In the genomic region with DNA sequence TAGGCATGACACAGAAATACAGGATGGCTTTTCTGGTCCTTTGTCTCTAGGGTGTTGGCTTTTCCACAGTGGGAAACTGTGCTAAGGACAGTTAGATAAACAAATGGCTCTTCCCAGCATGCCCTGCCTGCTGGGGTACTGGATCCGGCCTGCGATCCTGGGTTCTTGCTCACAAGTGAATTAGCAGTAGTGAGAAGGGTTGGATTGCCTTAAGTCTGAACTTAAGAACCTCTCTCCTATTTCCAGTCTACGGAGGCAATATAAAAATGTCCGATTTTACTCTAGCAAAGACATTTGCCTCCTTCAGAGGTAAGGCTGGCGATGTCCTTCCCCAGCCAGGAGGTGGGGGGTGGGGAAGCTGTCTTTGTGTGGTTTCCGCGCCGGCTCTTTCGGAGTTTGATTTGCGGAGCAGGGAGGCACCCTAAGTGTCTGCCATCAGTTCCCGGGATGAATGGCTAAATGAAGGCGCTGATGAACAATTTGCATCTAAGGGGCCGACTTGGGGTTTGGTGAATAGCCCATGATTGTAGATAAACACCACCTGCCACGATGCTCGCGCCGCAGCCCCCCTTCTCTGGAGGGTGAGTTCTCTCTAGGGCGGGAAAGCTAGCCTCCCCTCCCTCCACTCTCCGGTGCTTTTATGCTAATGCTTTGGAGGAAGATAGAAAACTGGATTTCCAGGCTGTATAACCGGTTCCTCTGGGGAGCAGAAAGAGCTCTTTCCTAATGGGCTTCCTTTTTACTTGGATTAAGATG, we compare ENCODE assay signal across 8 mouse cellular contexts. TPM values are rescaled to one million over a fixed set of nuclear protein-coding genes. Genes with fewer than 3 reads are reported as not detected.
DNase-seq lines count a peak whose midpoint lies in the region; ATAC-seq lines count a peak whose summit lies in the region.

No protein-coding gene starts in this region.

- 4% methylated on average over 20 of the region's 20 CpGs for WGBS in heart, embryonic 12.5 days
- WGBS in hindbrain, embryonic 10.5 days = 2% methylated on average over 20 of the region's 20 CpGs
- 7% methylated on average over 20 of the region's 20 CpGs for WGBS in limb, embryonic 13.5 days
- under 1% methylated on average over 20 of the region's 20 CpGs for WGBS in midbrain, embryonic 13.5 days

- ATAC-seq in heart, embryonic 12.5 days (ENCODE audit: insufficient number of reproducible peaks, low FRiP score) = peak; percentile 87
- no peak for ATAC-seq in limb, embryonic 13.5 days (ENCODE audit: low FRiP score, low read depth)
- peak; percentile 82 for ATAC-seq in midbrain, embryonic 13.5 days
- no peak for ATAC-seq in erythroid progenitor cell, adult 5-6 weeks (replicated peaks; ENCODE audit: low FRiP score, poor library complexity, severe bottlenecking)

- peak overlapping the region; percentile 41 for H3K4me3 ChIP-seq in heart, embryonic 12.5 days
- H3K4me3 ChIP-seq in hindbrain, embryonic 10.5 days = peak overlapping the region; percentile 46
- H3K4me3 ChIP-seq in limb, embryonic 13.5 days = peak overlapping the region; percentile 30
- peak overlapping the region; percentile 23 for H3K4me3 ChIP-seq in midbrain, embryonic 13.5 days (replicated peaks)

- H3K36me3 ChIP-seq in heart, embryonic 12.5 days = no peaks in the 10 kb centered on the region
- H3K36me3 ChIP-seq in hindbrain, embryonic 10.5 days = no peaks in the 10 kb centered on the region
- H3K36me3 ChIP-seq in limb, embryonic 13.5 days = no peaks in the 10 kb centered on the region
- no peaks in the 10 kb centered on the region for H3K36me3 ChIP-seq in midbrain, embryonic 13.5 days

- intact Hi-C loops in heart, postnatal 25 days (cut with DNase I) = loop anchor here (5.0 kb wide), 1 partner anchor 34 kb away; no protein-coding TSS in a partner anchor

- no peak for DNase-seq in heart, postnatal 25 days (ENCODE audit: low spot score)
- DNase-seq in c-Kit-positive CD71-positive TER-119-positive erythroid progenitor cells, embryonic 14.5 days (ENCODE audit: low spot score) = peak; percentile 34
- DNase-seq in hindbrain, embryonic 10.5 days (ENCODE audit: low spot score) = peak; percentile 67
- DNase-seq in thymus, postnatal 10 days (ENCODE audit: low spot score in 2 of 2) = peak; percentile 3 to 14

- peaks cover 25% of the 10 kb centered on the region for H3K4me1 ChIP-seq in heart, embryonic 12.5 days (replicated peaks)
- peaks cover 34% of the 10 kb centered on the region for H3K4me1 ChIP-seq in hindbrain, embryonic 10.5 days (replicated peaks)
- H3K4me1 ChIP-seq in limb, embryonic 13.5 days = peaks cover 18% of the 10 kb centered on the region
- peaks cover 31% of the 10 kb centered on the region for H3K4me1 ChIP-seq in midbrain, embryonic 13.5 days (replicated peaks)

- H3K4me2 ChIP-seq in heart, embryonic 12.5 days = peak overlapping the region; percentile 75
- peak overlapping the region; percentile 61 for H3K4me2 ChIP-seq in limb, embryonic 13.5 days (replicated peaks)
- H3K4me2 ChIP-seq in midbrain, embryonic 13.5 days (replicated peaks) = peak overlapping the region; percentile 52

- peak overlapping the region; percentile 52 for H3K9ac ChIP-seq in heart, embryonic 12.5 days
- H3K9ac ChIP-seq in limb, embryonic 13.5 days = peak overlapping the region; percentile 60
- peak overlapping the region; percentile 55 for H3K9ac ChIP-seq in midbrain, embryonic 13.5 days (replicated peaks)

- peak overlapping the region; percentile 36 for H3K27ac ChIP-seq in heart, embryonic 12.5 days (ENCODE audit: poor library complexity, severe bottlenecking)
- peak overlapping the region; percentile 91 for H3K27ac ChIP-seq in hindbrain, embryonic 10.5 days
- H3K27ac ChIP-seq in limb, embryonic 13.5 days = no peak overlapping the region
- peak overlapping the region; percentile 75 for H3K27ac ChIP-seq in midbrain, embryonic 13.5 days

- no peaks in the 10 kb centered on the region for H3K27me3 ChIP-seq in heart, embryonic 12.5 days (replicated peaks)
- H3K27me3 ChIP-seq in hindbrain, embryonic 10.5 days (ENCODE audit: insufficient read depth, poor library complexity, severe bottlenecking) = no peaks in the 10 kb centered on the region
- H3K27me3 ChIP-seq in limb, embryonic 13.5 days = no peaks in the 10 kb centered on the region
- no peaks in the 10 kb centered on the region for H3K27me3 ChIP-seq in midbrain, embryonic 13.5 days

- no peaks in the 10 kb centered on the region for H3K9me3 ChIP-seq in heart, embryonic 12.5 days (replicated peaks)
- H3K9me3 ChIP-seq in hindbrain, embryonic 10.5 days = peaks cover 3% of the 10 kb centered on the region; the same call in 1 of the 2 replicates
- H3K9me3 ChIP-seq in limb, embryonic 13.5 days = no peaks in the 10 kb centered on the region
- peaks cover 4% of the 10 kb centered on the region; the same call in 1 of the 2 replicates for H3K9me3 ChIP-seq in midbrain, embryonic 13.5 days

RNA-seq across cellular contexts. Expression of a gene that starts 30.7 kb away (rescaled TPM):
- 10.0 and 10.3 TPM in 2 replicates for polyA plus RNA-seq in heart, embryonic 12.5 days (2016; fragmentation: Nextera tagmentation; extraction: Ambion mirVana)
- total RNA-seq in heart, postnatal 25 days (2021) = 10 to 100 TPM; 21.6 to 31.0 TPM
- 7.9 and 9.4 TPM in 2 replicates for polyA plus RNA-seq in hindbrain, embryonic 10.5 days (2016; fragmentation: Nextera tagmentation; extraction: Ambion mirVana)
- 2.0 and 2.2 TPM in 2 replicates for polyA plus RNA-seq in limb, embryonic 13.5 days (2015; fragmentation: Nextera tagmentation; extraction: Ambion mirVana)
- polyA plus RNA-seq in midbrain, embryonic 13.5 days (2015; fragmentation: Nextera tagmentation; extraction: Ambion mirVana) = 5.1 and 8.4 TPM in 2 replicates
- total RNA-seq in erythroid progenitor cell, adult 5-6 weeks (2015; ENCODE audit: low replicate concordance) = not detected in 2 replicates
- 1.0 and 1.5 TPM in 2 replicates for total RNA-seq in erythroid progenitor cell, adult 5-6 weeks (2017; ENCODE audit: low replicate concordance)

RNA-seq across cellular contexts. Expression of a gene that starts 36.6 kb away (rescaled TPM):
- polyA plus RNA-seq in heart, embryonic 12.5 days (2016; fragmentation: Nextera tagmentation; extraction: Ambion mirVana) = 25.8 and 26.5 TPM in 2 replicates
- total RNA-seq in heart, postnatal 25 days (2021) = 10 to 100 TPM; 14.2 to 16.4 TPM
- 37.1 and 42.2 TPM in 2 replicates for polyA plus RNA-seq in hindbrain, embryonic 10.5 days (2016; fragmentation: Nextera tagmentation; extraction: Ambion mirVana)
- polyA plus RNA-seq in limb, embryonic 13.5 days (2015; fragmentation: Nextera tagmentation; extraction: Ambion mirVana) = 47.4 and 47.9 TPM in 2 replicates
- 39.0 and 41.4 TPM in 2 replicates for polyA plus RNA-seq in midbrain, embryonic 13.5 days (2015; fragmentation: Nextera tagmentation; extraction: Ambion mirVana)
- total RNA-seq in erythroid progenitor cell, adult 5-6 weeks (2015; ENCODE audit: low replicate concordance) = 14.7 and 19.8 TPM in 2 replicates
- total RNA-seq in erythroid progenitor cell, adult 5-6 weeks (2017; ENCODE audit: low replicate concordance) = 24.0 and 39.3 TPM in 2 replicates

Comparison
In these comparisons a context has a peak if more than half of its experiments do, and no peak if none do; other contexts are left out.
1. ATAC-seq: peak in heart, embryonic 12.5 days (single experiment) and midbrain, embryonic 13.5 days (single experiment); none in limb, embryonic 13.5 days (single experiment) and erythroid progenitor cell, adult 5-6 weeks (single experiment).
2. Peak in every context shown above with its lines, with median percentiles within 50 percentile points of each other: H3K4me2 ChIP-seq, H3K4me3 ChIP-seq and H3K9ac ChIP-seq.